Mouse (Mus musculus) lung, embryonic 14.5 days (tissue): ENCODE measurements around the gene Gm27021. TPM values are rescaled to one million over a fixed set of nuclear protein-coding genes. Genes with fewer than 3 reads are reported as not detected.

Source experiments
- ATAC-seq: fragments of 200-750 bp; cut with Nextera tagmentation; 2 replicates; pipeline ENCODE4 v1.8.0; 2017; ENCODE audit warnings: mild to moderate bottlenecking, moderate TSS enrichment, moderate library complexity; ENCODE audit not compliant: insufficient read depth
- DNase-seq: peaks from one replicate; pipeline ENCODE4 v3.0.0-alpha.2; 2015
- H3K27ac ChIP-seq: fragments of 300-500 bp; sonication (generic); 2 replicates; pipeline ENCODE4 v1.5.1; 2014; ENCODE audit warnings: low read depth, mild to moderate bottlenecking, moderate library complexity
- H3K27me3 ChIP-seq: fragments of 300-500 bp; sonication (generic); 2 replicates; pipeline ENCODE4 v1.6.1; 2014; ENCODE audit warnings: low read length, control low read depth; ENCODE audit not compliant: insufficient read depth
- H3K36me3 ChIP-seq: fragments of 300-500 bp; sonication (generic); 2 replicates; pipeline ENCODE4 v1.6.1; 2014; ENCODE audit warnings: control low read depth; ENCODE audit not compliant: insufficient read depth
- H3K4me1 ChIP-seq: fragments of 300-500 bp; sonication (generic); 2 replicates; pipeline ENCODE4 v1.6.1; 2014; ENCODE audit warnings: antibody characterized with exemption, control low read depth; ENCODE audit not compliant: insufficient read depth
- H3K4me2 ChIP-seq: fragments of 300-500 bp; sonication (generic); 2 replicates; pipeline ENCODE4 v1.6.1; 2014; ENCODE audit warnings: mild to moderate bottlenecking
- H3K4me3 ChIP-seq: fragments of 300-500 bp; sonication (generic); 2 replicates; pipeline ENCODE4 v1.5.1; 2014; ENCODE audit warnings: low read depth, low read length
- H3K9ac ChIP-seq: fragments of 300-500 bp; sonication (generic); 2 replicates; pipeline ENCODE4 v1.6.1; 2014
- H3K9me3 ChIP-seq: fragments of 300-500 bp; sonication (generic); 2 replicates; pipeline ENCODE4 v1.6.1; 2016; ENCODE audit warnings: low read depth, low read length, control low read depth
- CTCF ChIP-seq: IDR thresholded peaks from 2 replicates; pipeline ENCODE4 v1.5.1; 2016; ENCODE audit warnings: antibody characterized with exemption, low read depth
- WGBS: fragments of 180-500 bp; shearing (Covaris S2); extraction: QIAGEN DNeasy Blood & Tissue Kit; methylation state at CpG from one replicate; pipeline ENCODE4 v1.1.7; 2014; 5-methylcytosine and 5-hydroxymethylcytosine counted together
- polyA plus RNA-seq: library from polyadenylated mRNA; unstranded; fragments of >200 nt; fragmentation: Nextera tagmentation; extraction: Ambion mirVana; gene quantifications from 2 replicates; pipeline ENCODE4 v1.2.1, GENCODE M21; 2014

Gene Gm27021
- polyA plus RNA-seq, 1 experiment from 2014 or later = 2.6 TPM

DNA sequence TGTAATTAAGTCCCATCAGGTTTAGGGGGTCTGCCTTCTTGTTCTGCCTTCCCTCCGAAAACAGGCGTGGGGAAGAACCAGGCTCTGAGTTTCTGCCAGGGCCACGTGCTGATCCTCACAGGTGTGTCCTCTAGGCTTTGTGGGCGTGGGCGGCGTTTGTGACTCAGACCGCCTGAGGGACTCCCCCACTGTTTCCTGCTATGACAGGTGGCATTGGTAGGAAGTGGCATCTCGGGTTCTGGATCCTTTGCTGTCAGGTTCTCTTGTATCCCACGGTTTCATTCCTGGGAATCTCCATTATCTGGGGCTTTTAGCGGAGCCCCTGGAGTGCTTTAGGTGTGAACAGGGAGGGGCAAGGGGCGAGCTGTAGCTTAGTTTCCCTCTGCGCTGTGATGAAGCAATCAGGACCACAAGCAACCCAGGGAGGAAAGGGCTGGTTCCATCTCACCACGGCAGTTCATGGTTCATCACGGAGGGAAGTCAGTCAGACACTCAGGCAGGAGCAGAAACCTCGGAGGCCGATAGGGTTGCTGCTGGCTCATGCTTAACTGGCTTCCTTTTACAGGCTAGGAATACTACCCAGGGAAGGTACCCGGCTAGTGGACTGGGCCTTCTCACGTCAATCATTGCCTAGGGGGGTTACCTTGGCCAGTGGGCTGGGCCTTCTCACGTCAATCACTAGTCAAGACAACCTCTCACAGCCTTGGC, 34.0 kb upstream of the Gm27021 start:
- no peaks in the 10 kb centered on the region for H3K9me3 ChIP-seq
- TF ChIP-seq CTCF = no peak
- no peak overlapping the region; the same call in 1 of the 2 replicates for H3K9ac ChIP-seq
- H3K27me3 ChIP-seq = no peaks in the 10 kb centered on the region
- peaks cover 20% of the 10 kb centered on the region for H3K4me1 ChIP-seq
- 50% methylated on average over 19 of the region's 19 CpGs for WGBS
- H3K36me3 ChIP-seq = no peaks in the 10 kb centered on the region
- ATAC-seq (no peak), DNase-seq (no peak)
- H3K4me3 ChIP-seq = no peak overlapping the region
- H3K27ac ChIP-seq = no peak overlapping the region
- no peak overlapping the region for H3K4me2 ChIP-seq

DNA sequence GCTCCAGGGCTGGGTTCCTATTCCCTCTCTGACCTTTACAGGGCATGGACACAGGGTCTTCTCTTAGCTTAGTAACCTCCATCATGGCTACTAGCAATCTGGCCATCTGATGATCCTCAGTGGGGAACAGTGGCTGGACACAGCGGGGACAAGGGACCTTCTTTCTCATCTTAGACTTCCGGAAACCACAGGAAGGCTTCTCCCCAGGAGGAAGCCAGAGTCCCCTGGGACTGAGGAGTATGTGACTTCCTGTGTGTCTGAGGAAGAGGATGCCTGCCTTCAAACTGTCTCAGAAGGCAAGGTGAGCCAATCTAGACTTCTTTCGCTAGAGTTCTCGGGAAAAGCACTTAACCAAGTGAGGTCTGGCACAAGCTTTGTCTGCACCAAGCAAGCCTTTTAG, 32.2 kb upstream of the Gm27021 start:
- Histone ChIP-seq H3K4me3 (no peak overlapping the region), H3K9ac (no peak overlapping the region), H3K4me1 (peaks cover 30% of the 10 kb centered on the region), H3K27ac (0 out of 2 replicates have a peak overlapping the region, but pooled peaks have one; percentile 8), H3K36me3 (no peaks in the 10 kb centered on the region), H3K9me3 (no peaks in the 10 kb centered on the region), H3K27me3 (no peaks in the 10 kb centered on the region), H3K4me2 (no peak overlapping the region)
- no peak for ATAC-seq
- DNase-seq = no peak
- no peak for TF ChIP-seq CTCF
- WGBS = 79% methylated on average over 4 of the region's 4 CpGs

GRCm38 (mm10) chr8:120699565-120699964, 31.7 kb upstream of the Gm27021 start:
- Histone ChIP-seq H3K4me1 (peaks cover 33% of the 10 kb centered on the region), H3K27me3 (no peaks in the 10 kb centered on the region), H3K4me2 (no peak overlapping the region), H3K9me3 (no peaks in the 10 kb centered on the region), H3K4me3 (no peak overlapping the region), H3K36me3 (no peaks in the 10 kb centered on the region), H3K27ac (0 out of 2 replicates have a peak overlapping the region, but pooled peaks have one; percentile 8), H3K9ac (no peak overlapping the region)
- 42% methylated on average over 2 of the region's 2 CpGs for WGBS
- no peak for TF ChIP-seq CTCF
- DNase-seq (peak; percentile 27), ATAC-seq (no peak)

GRCm38 (mm10) chr8:120699079-120699478, 31.2 kb upstream of the Gm27021 start:
- peak overlapping the region; percentile 80; the same call in 1 of the 2 replicates for H3K27ac ChIP-seq
- H3K4me3 ChIP-seq = no peak overlapping the region
- no peak for TF ChIP-seq CTCF
- no peak overlapping the region for H3K4me2 ChIP-seq
- ATAC-seq (no peak), DNase-seq (peak; percentile 75)
- H3K36me3 ChIP-seq = no peaks in the 10 kb centered on the region
- H3K9ac ChIP-seq = no peak overlapping the region
- WGBS = 46% methylated on average over 6 of the region's 6 CpGs
- no peaks in the 10 kb centered on the region for H3K9me3 ChIP-seq
- no peaks in the 10 kb centered on the region for H3K27me3 ChIP-seq
- peaks cover 38% of the 10 kb centered on the region for H3K4me1 ChIP-seq

DNA sequence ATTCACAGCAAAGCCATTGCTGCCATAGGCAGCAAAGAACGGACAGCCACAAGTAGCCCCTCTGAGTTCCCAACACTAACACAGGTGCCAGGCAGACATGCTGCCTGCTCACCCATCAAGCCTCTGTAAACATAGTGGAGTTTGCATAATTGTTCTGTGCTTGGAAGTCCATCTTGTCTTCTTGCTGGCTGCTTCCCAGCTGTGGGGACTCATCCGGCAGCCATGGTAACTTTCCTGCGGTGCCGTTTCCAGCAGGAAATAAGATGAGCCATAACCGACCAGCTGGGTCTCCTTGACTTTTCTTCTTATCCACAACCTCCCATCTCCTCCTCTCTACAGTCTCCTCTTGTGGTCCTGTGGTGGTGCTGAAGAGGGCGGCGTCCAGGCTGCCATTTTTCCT, 30.5 kb upstream of the Gm27021 start:
- H3K4me2 ChIP-seq = no peak overlapping the region
- no peak for TF ChIP-seq CTCF
- H3K4me3 ChIP-seq = no peak overlapping the region
- no peaks in the 10 kb centered on the region for H3K27me3 ChIP-seq
- WGBS = 41% methylated on average over 7 of the region's 7 CpGs
- DNase-seq (peak; percentile 80), ATAC-seq (no peak)
- no peaks in the 10 kb centered on the region for H3K36me3 ChIP-seq
- H3K9ac ChIP-seq = no peak overlapping the region
- peak overlapping the region; percentile 80 for H3K27ac ChIP-seq
- peaks cover 42% of the 10 kb centered on the region for H3K4me1 ChIP-seq
- no peaks in the 10 kb centered on the region for H3K9me3 ChIP-seq

DNA sequence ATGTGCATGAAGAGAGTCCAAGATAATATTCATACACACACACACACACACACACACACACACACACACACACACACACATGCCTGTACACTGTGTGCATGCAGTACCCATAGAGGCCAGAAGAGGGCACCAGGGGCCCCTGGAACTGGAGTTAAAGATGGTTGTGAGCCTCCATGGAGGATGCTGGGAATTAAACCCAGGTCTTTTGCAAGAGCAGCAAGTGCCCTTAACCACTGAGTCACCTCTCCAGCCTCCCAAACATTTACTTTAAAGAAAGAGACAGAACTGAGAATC, 30.0 kb upstream of the Gm27021 start:
- H3K4me3 ChIP-seq = no peak overlapping the region
- no peak for ATAC-seq
- no peak overlapping the region for H3K9ac ChIP-seq
- H3K4me1 ChIP-seq = peaks cover 43% of the 10 kb centered on the region
- peak overlapping the region; percentile 80; the same call in 1 of the 2 replicates for H3K27ac ChIP-seq
- no peaks in the 10 kb centered on the region for H3K9me3 ChIP-seq
- H3K27me3 ChIP-seq = no peaks in the 10 kb centered on the region
- TF ChIP-seq CTCF = peak; percentile 70
- no peak overlapping the region for H3K4me2 ChIP-seq
- H3K36me3 ChIP-seq = no peaks in the 10 kb centered on the region
- DNase-seq = no peak

DNA sequence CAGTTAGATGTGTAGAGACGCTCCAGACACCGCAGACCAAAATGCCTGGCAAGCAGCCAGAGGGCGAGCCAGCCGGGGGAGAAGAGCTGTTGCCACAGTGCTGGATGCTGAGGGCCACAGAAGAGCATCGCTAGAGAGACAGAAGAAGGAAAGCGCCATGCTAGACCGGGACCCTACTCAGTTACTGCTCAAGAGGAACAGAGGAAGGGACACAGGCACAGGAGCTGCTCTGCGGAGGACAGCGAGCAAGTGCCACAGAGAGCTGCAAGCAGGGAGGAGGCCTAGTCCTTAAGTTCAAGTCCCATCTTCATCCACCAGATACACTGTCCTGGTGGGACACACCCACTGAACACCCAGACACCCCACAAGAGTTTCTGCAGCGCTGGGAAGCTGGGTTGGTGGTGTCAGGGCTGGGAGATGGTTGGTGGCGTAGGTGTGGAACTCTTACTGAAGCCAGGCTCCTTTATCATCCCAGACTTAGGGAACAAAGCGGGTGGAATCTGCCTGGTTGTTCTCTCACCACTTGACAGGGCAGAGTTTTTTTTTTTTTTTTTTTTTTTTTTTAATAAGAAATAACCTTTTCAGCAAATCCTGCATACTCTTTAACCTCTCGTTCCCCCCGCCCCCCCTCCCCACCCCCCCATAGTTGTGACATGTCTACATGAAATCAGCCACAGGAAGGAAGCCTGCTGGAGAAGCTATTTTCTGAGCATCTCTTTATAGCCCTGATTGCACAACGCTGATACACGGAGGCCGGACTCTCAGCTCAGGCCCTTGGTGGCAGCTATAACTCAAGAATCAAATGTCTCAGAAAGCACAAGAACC, 29.5 kb upstream of the Gm27021 start:
- DNase-seq = peak; percentile 88
- H3K36me3 ChIP-seq = no peaks in the 10 kb centered on the region
- H3K27ac ChIP-seq = peak overlapping the region; percentile 77
- H3K4me2 ChIP-seq = peak overlapping the region; percentile 5; the same call in 1 of the 2 replicates
- ATAC-seq = peak; percentile 6; the same call in 1 of the 2 replicates
- no peak overlapping the region for H3K4me3 ChIP-seq
- H3K4me1 ChIP-seq = peaks cover 45% of the 10 kb centered on the region
- no peak for TF ChIP-seq CTCF
- 47% methylated on average over 17 of the region's 17 CpGs for WGBS
- no peak overlapping the region for H3K9ac ChIP-seq
- no peaks in the 10 kb centered on the region for H3K27me3 ChIP-seq
- H3K9me3 ChIP-seq = no peaks in the 10 kb centered on the region
